Mouse (Mus musculus): ENCODE measurements around the gene Crabp2.

Crabp2 gene

GRCm38 (mm10) chr3:87958967-87959366 lies 10.5 kb downstream of the Crabp2 start:
- DNase-seq (ENCODE audit: low read depth) = no peak

GRCm38 (mm10) chr3:87959371-87959770 lies 10.9 kb downstream of the Crabp2 start:
- no peak for DNase-seq (ENCODE audit: low read depth)

GRCm38 (mm10) chr3:87960191-87960585 lies 11.7 kb downstream of the Crabp2 start:
- no peak for DNase-seq (ENCODE audit: low read depth)

- DNase-seq (ENCODE audit: low read depth) = peak; percentile 88
Measured at GRCm38 (mm10) chr3:87960586-87961191, 12.2 kb downstream of the Crabp2 start.

GRCm38 (mm10) chr3:87970184-87970938 lies 21.9 kb downstream of the Crabp2 start:
- DNase-seq (ENCODE audit: low read depth) = peak; percentile 85

GRCm38 (mm10) chr3:87970939-87971488 lies 22.5 kb downstream of the Crabp2 start, which contains the start of gene Nes:
Gene Nes, plus strand, starts transcription at chr3:87971078.
- peak; percentile 34 for DNase-seq (ENCODE audit: low read depth)

GRCm38 (mm10) chr3:87971489-87972202 lies 23.2 kb downstream of the Crabp2 start:
- DNase-seq (ENCODE audit: low read depth) = no peak

GRCm38 (mm10) chr3:87972203-87972664 lies 23.8 kb downstream of the Crabp2 start:
- no peak for DNase-seq (ENCODE audit: low read depth)

- DNase-seq (ENCODE audit: low read depth) = no peak
Measured at GRCm38 (mm10) chr3:87972776-87973175, 24.3 kb downstream of the Crabp2 start.

GRCm38 (mm10) chr3:87973593-87974380 lies 25.3 kb downstream of the Crabp2 start:
- DNase-seq (ENCODE audit: low read depth) = no peak

GRCm38 (mm10) chr3:87974381-87974987 lies 26.0 kb downstream of the Crabp2 start:
- DNase-seq (ENCODE audit: low read depth) = no peak

GRCm38 (mm10) chr3:87979493-87979892 lies 31.0 kb downstream of the Crabp2 start:
- no peak for DNase-seq (ENCODE audit: low read depth)

GRCm38 (mm10) chr3:87980085-87980484 lies 31.6 kb downstream of the Crabp2 start:
- DNase-seq (ENCODE audit: low read depth) = no peak

- DNase-seq (ENCODE audit: low read depth) = no peak
Measured at GRCm38 (mm10) chr3:87980728-87981127, 32.3 kb downstream of the Crabp2 start.

- no peak for DNase-seq (ENCODE audit: low read depth)
Measured at GRCm38 (mm10) chr3:87981214-87981760, 32.8 kb downstream of the Crabp2 start.

GRCm38 (mm10) chr3:87981894-87982835 lies 33.7 kb downstream of the Crabp2 start:
- DNase-seq (ENCODE audit: low read depth) = no peak

GRCm38 (mm10) chr3:87982836-87983601 lies 34.6 kb downstream of the Crabp2 start:
- no peak for DNase-seq (ENCODE audit: low read depth)

- DNase-seq (ENCODE audit: low read depth) = no peak
Measured at GRCm38 (mm10) chr3:87983627-87984026, 35.2 kb downstream of the Crabp2 start.

GRCm38 (mm10) chr3:87984094-87984493 lies 35.6 kb downstream of the Crabp2 start:
- DNase-seq (ENCODE audit: low read depth) = no peak
